Mouse (Mus musculus) neutrophil, adult 5-6 weeks (primary cell): Measurements from ENCODE around the gene Ptpn12. TPM values are rescaled to one million over a fixed set of nuclear protein-coding genes. Genes with fewer than 3 reads are reported as not detected.
"Not testable (repeated sequence)": the region's sequence is repeated elsewhere in the genome, so short reads cannot be mapped to it uniquely, and the experiment has no call there.

ENCODE experiments used
- ATAC-seq: fragments of 151-379, 151-347 bp; 2 replicates; pipeline ENCODE4 v1.8.0; 2017; ENCODE audit warnings: mild to moderate bottlenecking, moderate TSS enrichment; ENCODE audit not compliant: insufficient number of reproducible peaks, poor library complexity, low FRiP score, severe bottlenecking; ENCODE audit errors: extremely low read depth
- total RNA-seq: library from RNA; stranded (forward); fragments of 200-1000 nt; gene quantifications from 2 replicates; pipeline ENCODE4 v1.2.3, GENCODE M21; 2017

Ptpn12 gene
- total RNA-seq, 1 experiment from 2014 or later = 110 TPM

GRCm38 (mm10) chr5:20960927-20961326 is 94.8 kb downstream of the Ptpn12 start:
- ATAC-seq = no peak

GRCm38 (mm10) chr5:20956298-20956697 is 99.4 kb downstream of the Ptpn12 start, which contains the start of gene Rsbn1l:
TSS of gene Rsbn1l (minus strand) at chr5:20956398.
- no peak for ATAC-seq

- peak; percentile 31; the same call in 1 of the 2 replicates for ATAC-seq
Measured at GRCm38 (mm10) chr5:20955114-20955835, 100.4 kb downstream of the Ptpn12 start.

GRCm38 (mm10) chr5:20952337-20952925 is 103.3 kb downstream of the Ptpn12 start:
- ATAC-seq = no peak

- peak; percentile 90 for ATAC-seq
Measured at GRCm38 (mm10) chr5:20951666-20952281, 103.9 kb downstream of the Ptpn12 start.

- peak; percentile 10; the same call in 1 of the 2 replicates for ATAC-seq
Measured at GRCm38 (mm10) chr5:20950855-20951650, 104.7 kb downstream of the Ptpn12 start.

- ATAC-seq = no peak
Measured at GRCm38 (mm10) chr5:20950516-20950854, 105.2 kb downstream of the Ptpn12 start.

GRCm38 (mm10) chr5:20950093-20950492 is 105.6 kb downstream of the Ptpn12 start:
- no peak for ATAC-seq

- peak; percentile 34; the same call in 1 of the 2 replicates for ATAC-seq
Measured at GRCm38 (mm10) chr5:20946906-20947305, 108.8 kb downstream of the Ptpn12 start.

GRCm38 (mm10) chr5:20944961-20945748 is 110.6 kb downstream of the Ptpn12 start:
- peak; percentile 64; the same call in 1 of the 2 replicates for ATAC-seq

GRCm38 (mm10) chr5:20943791-20944190 is 111.9 kb downstream of the Ptpn12 start:
- ATAC-seq = not testable (repeated sequence)

- no peak for ATAC-seq
Measured at GRCm38 (mm10) chr5:20942523-20942922, 113.2 kb downstream of the Ptpn12 start.

- peak; percentile 82 for ATAC-seq
Measured at GRCm38 (mm10) chr5:20941205-20941604, 114.5 kb downstream of the Ptpn12 start.

GRCm38 (mm10) chr5:20940696-20941095 is 115.0 kb downstream of the Ptpn12 start:
- ATAC-seq = no peak

- no peak for ATAC-seq
Measured at GRCm38 (mm10) chr5:20940040-20940571, 115.6 kb downstream of the Ptpn12 start.

GRCm38 (mm10) chr5:20938523-20938922 is 117.2 kb downstream of the Ptpn12 start:
- no peak for ATAC-seq
